Mouse (Mus musculus) thymus, adult 2 months (tissue): ENCODE data around the gene Pip5k1a. TPM values are rescaled to one million over a fixed set of nuclear protein-coding genes. Genes with fewer than 3 reads are reported as not detected.

Source experiments
- DNase-seq: peaks from one replicate; pipeline ENCODE4 v3.0.0; 2021
- H3K27ac ChIP-seq: fragments of 200-500 bp; 2 replicates; pipeline ENCODE4 v1.5.1; 2012; ENCODE audit warnings: low read length, control low read depth; ENCODE audit not compliant: control insufficient read depth, insufficient read depth
- H3K27me3 ChIP-seq: fragments of 200-500 bp; 2 replicates; pipeline ENCODE4 v1.6.1; 2012; ENCODE audit warnings: mild to moderate bottlenecking, low read length, moderate library complexity, mixed read lengths; ENCODE audit not compliant: control insufficient read depth, insufficient read depth
- H3K36me3 ChIP-seq: fragments of 200-500 bp; 2 replicates; pipeline ENCODE4 v1.6.1; 2012; ENCODE audit warnings: mild to moderate bottlenecking, low read length, moderate library complexity; ENCODE audit not compliant: control insufficient read depth, insufficient read depth
- H3K4me1 ChIP-seq: fragments of 200-500 bp; replicated peaks from 2 replicates; pipeline ENCODE4 v1.6.1; 2012; ENCODE audit warnings: low read length; ENCODE audit not compliant: control insufficient read depth, insufficient read depth
- H3K4me3 ChIP-seq: fragments of 200-500 bp; 2 replicates; pipeline ENCODE4 v1.5.1; 2012; ENCODE audit warnings: mild to moderate bottlenecking, low read length, control low read depth, moderate library complexity; ENCODE audit not compliant: control insufficient read depth, insufficient read depth
- CTCF ChIP-seq: fragments of 200-500 bp; IDR thresholded peaks from 2 replicates; pipeline ENCODE4 v1.5.1; 2012; ENCODE audit warnings: mild to moderate bottlenecking, control low read depth, low read length, moderate library complexity, borderline replicate concordance; ENCODE audit not compliant: control insufficient read depth, poor library complexity, insufficient read depth; ENCODE audit errors: extremely low read depth
- POLR2A ChIP-seq: fragments of 200-500 bp; IDR thresholded peaks from 2 replicates; pipeline ENCODE4 v1.6.1; 2012; ENCODE audit warnings: mild to moderate bottlenecking, low read length, control low read depth, moderate library complexity; ENCODE audit not compliant: control insufficient read depth, poor library complexity, insufficient read depth; ENCODE audit errors: extremely low read depth
- WGBS: fragments of 180-500 bp; shearing (Covaris S2); methylation state at CpG from one replicate; pipeline ENCODE4 v1.1.7; 2018; 5-methylcytosine and 5-hydroxymethylcytosine counted together
- polyA plus RNA-seq: library from polyadenylated mRNA; depleted of rRNA; stranded (reverse); fragments of >200 nt; gene quantifications from 2 replicates; pipeline ENCODE4 v1.2.3, GENCODE M21; 2012

Pip5k1a gene
- polyA plus RNA-seq, 1 experiment, result 36.5 TPM

DNA sequence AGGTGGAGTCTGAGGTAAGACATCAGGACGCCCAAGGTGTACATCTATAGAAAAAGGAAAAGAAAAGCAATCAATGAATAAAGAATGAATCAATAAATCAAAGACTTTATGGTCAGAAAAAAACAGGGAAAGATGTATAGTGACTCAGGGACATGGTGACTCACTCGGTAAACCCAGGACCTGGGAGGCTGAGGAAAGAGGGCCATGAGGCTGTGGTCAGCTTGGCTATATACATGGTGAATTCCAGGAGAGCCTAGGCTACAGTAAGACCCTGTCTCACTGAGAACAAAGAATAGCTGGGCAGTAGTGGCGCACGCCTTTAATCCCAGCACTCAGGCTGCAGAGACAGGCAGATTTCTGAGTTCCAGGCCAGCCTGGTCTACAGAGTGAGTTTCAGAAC lies 43.0 kb downstream of the Pip5k1a start:
- peaks cover 93% of the 10 kb centered on the region for H3K36me3 ChIP-seq
- no peak for DNase-seq
- 98% methylated on average over 4 of the region's 4 CpGs for WGBS
- H3K27me3 ChIP-seq, result no peaks in the 10 kb centered on the region
- no peak overlapping the region for H3K27ac ChIP-seq
- H3K4me3 ChIP-seq, result no peak overlapping the region
- TF ChIP-seq POLR2A, result no peak
- no peak for TF ChIP-seq CTCF
- H3K4me1 ChIP-seq, result no peaks in the 10 kb centered on the region

DNA sequence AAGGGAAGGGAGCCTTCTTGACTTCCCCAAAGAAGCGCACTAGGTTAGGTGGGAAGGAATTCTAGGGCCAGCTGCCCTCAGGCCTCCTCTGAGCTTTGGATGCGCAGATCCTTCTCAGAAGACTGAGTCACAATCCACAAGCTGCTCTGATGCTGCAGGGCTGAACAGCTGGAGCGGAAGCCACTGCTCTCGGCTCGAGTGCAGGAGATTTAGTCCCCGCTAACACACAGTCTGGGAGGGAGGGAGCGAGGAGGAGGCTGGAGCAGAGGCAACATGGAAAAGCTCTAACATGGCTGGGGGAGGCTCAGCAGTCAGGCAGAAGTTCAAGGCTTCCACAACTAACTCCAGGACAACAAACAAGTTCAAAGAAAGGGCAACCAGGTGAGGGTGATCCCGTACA lies 48.7 kb downstream of the Pip5k1a start:
- Histone ChIP-seq H3K4me3 (no peak overlapping the region), H3K4me1 (no peaks in the 10 kb centered on the region), H3K27ac (no peak overlapping the region), H3K36me3 (peaks cover 46% of the 10 kb centered on the region), H3K27me3 (no peaks in the 10 kb centered on the region)
- 97% methylated on average over 8 of the region's 8 CpGs for WGBS
- TF ChIP-seq CTCF, result no peak
- no peak for TF ChIP-seq POLR2A
- no peak for DNase-seq

DNA sequence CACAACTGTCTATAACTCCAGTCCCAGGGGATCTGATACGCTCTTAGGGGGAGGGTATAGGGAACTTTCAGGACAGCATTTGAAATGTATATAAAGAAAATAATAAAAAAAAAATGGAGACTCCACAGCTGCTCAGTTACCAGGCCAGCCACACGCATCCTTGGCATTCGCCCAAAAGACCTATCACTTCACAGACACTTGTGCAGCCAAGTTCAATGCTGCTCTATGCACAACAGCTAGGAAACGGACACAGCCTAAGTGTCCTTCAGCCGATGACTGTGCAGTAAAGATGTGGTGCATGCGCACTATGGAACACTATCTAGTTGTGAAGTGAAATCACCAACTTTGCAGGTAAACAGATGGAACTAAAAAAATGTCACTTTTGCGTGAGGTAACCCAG lies 50.5 kb downstream of the Pip5k1a start:
- no peak overlapping the region for H3K27ac ChIP-seq
- no peaks in the 10 kb centered on the region for H3K4me1 ChIP-seq
- peaks cover 29% of the 10 kb centered on the region for H3K36me3 ChIP-seq
- DNase-seq, result no peak
- H3K4me3 ChIP-seq, result no peak overlapping the region
- WGBS, result 96% methylated on average over 7 of the region's 7 CpGs
- no peak for TF ChIP-seq CTCF
- TF ChIP-seq POLR2A, result no peak
- no peaks in the 10 kb centered on the region for H3K27me3 ChIP-seq

DNA sequence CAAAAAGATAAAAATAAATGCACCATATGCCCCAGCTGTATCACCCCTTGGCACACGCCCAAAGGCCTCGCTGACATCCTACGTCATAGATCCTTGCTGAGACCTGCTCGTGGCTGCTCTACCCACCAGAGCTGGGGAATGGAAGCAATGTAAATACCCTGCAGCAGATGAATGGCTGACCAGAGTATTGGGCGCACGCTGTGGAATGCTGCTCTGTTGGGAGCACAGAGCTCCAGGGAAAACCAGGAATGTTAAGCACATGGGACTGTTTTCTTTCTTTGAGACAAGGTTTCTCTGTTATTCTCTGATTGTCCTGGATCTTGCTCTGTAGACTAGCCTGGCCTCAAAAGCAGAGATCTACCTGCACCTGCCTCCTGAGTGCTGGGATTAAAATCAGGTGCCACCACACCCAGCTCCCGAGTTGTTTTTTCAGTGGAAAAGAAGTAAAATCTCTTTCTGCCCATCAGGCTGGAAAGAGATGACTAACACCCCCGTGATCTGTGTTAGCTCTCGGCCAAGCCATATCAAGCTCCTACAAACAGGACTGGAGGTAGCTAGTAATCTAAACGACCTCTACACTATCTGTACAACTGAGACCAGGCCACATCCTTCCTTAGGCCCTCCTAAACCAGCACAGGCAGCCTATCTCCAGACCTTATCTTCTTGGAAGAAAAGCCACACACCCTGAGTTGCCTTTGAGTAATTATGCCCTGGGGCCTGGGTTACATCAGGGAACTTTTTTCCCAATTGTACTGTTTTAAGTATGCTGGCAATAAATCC lies 52.1 kb downstream of the Pip5k1a start:
- TF ChIP-seq CTCF, result no peak
- no peak for TF ChIP-seq POLR2A
- Histone ChIP-seq H3K4me3 (no peak overlapping the region), H3K36me3 (peaks cover 13% of the 10 kb centered on the region), H3K27ac (no peak overlapping the region), H3K4me1 (no peaks in the 10 kb centered on the region), H3K27me3 (no peaks in the 10 kb centered on the region)
- 52% methylated on average over 10 of the region's 10 CpGs for WGBS
- DNase-seq, result no peak

DNA sequence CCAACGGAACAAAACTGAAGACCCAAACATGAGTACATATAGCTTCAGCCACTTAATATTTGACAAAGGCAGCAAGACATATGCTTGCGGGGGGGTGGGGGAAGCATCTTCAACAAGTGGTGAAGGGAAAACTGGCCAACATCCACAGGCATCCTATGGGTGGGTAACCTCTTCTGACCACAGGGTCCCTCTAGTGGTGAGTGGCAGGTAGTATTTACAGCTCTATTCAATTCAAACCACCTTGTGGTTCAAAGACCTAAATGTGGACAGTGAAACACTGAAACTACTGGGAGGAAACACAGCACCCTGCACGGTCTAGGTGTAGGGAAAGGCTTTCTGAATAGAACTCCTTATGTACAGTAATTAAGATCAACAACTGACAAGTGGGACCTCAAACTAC lies 53.0 kb downstream of the Pip5k1a start:
- no peaks in the 10 kb centered on the region for H3K4me1 ChIP-seq
- H3K36me3 ChIP-seq, result 0 out of 2 replicates have a peak, but pooled peaks cover 5% of the 10 kb centered on the region
- no peak overlapping the region for H3K27ac ChIP-seq
- DNase-seq, result peak; percentile 42
- TF ChIP-seq CTCF, result no peak
- no peak for TF ChIP-seq POLR2A
- H3K27me3 ChIP-seq, result no peaks in the 10 kb centered on the region
- 37% methylated on average over 3 of the region's 3 CpGs for WGBS
- H3K4me3 ChIP-seq, result no peak overlapping the region

DNA sequence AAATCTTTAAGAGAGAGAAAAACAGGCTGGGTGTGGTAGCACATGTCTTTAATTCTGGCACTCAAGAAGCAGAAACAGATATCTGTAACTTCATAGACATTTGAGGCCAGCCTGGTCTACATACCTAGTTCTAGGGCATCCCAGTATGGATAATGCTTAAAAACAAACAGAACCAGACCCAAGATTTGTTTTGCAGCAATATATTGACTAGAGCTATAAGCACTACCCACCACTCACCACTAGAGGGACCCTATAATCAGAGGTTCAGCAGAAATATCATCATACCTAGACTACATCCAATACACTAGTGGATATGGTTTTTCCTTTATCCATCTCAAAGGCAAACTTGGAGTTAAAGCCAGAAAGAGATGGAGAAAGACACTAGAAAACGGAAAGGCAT lies 53.8 kb downstream of the Pip5k1a start:
- no peaks in the 10 kb centered on the region for H3K4me1 ChIP-seq
- H3K36me3 ChIP-seq, result 0 out of 2 replicates have a peak, but pooled peaks cover 2% of the 10 kb centered on the region

More for the DNA sequence above, 53.8 kb downstream of the Pip5k1a start:
- no peak for TF ChIP-seq CTCF
- peak; percentile 59 for DNase-seq
- no peaks in the 10 kb centered on the region for H3K27me3 ChIP-seq
- WGBS, result 53% methylated on average over 1 of the region's 1 CpGs
- no peak overlapping the region for H3K27ac ChIP-seq
- no peak overlapping the region for H3K4me3 ChIP-seq
